15 mouse cellular contexts compared by ENCODE assay signal in the genomic region with DNA sequence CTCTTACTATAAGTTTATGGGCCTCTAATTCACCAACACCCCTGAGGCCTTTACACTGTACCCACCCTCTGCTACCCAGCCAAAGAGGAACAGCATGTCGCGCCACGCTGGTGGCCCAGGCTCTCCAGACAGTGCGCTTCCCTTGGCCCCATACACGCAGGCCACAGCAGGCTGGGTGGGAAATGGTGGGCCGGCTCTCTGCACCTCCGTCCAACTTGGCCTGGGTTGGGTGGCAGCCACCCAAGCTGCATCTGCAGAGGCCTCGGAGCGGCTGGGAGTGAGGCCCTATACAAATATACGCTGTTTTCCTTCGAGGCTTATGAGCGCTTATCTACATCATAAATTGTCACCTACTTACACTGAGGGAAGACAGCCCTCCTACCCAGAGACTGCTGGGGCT.
A peak's percentile ranks its signal among the peaks of the same experiment; 100 is the strongest.
DNase-seq lines count a peak whose midpoint lies in the region; ATAC-seq lines count a peak whose summit lies in the region.
"Had no signal": no experiment of that assay in that cellular context is flagged by ENCODE, and none has a peak within 500 bp of the region (broad histone marks: within the 10 kb centered on the region; RNA-seq: fewer than 3 reads in every experiment).

No protein-coding gene starts in this region.

- H3K9ac ChIP-seq in heart, embryonic 14.5 days (ENCODE audit: low read length), result no peak overlapping the region
- H3K9ac ChIP-seq in kidney, embryonic 15.5 days, result no peak overlapping the region
- no peak overlapping the region for H3K9ac ChIP-seq in lung, embryonic 16.5 days (ENCODE audit: low read length)
- H3K9ac ChIP-seq: forebrain, postnatal 0 days; liver, postnatal 0 days had no signal

- H3K4me1 ChIP-seq in heart, embryonic 14.5 days (ENCODE audit: control insufficient read depth in 2 of 2, insufficient read depth in 2 of 2, low read length in 2 of 2), result peaks cover 5 to 11% of the 10 kb centered on the region in 2 experiments; a peak in 2 of 4 replicates
- H3K4me1 ChIP-seq in kidney, embryonic 15.5 days, result peaks cover 67% of the 10 kb centered on the region
- H3K4me1 ChIP-seq in lung, embryonic 16.5 days (replicated peaks; ENCODE audit: control insufficient read depth, insufficient read depth, low read length), result peaks cover 2% of the 10 kb centered on the region; the same call in 1 of the 2 replicates

- WGBS in heart, embryonic 14.5 days, result 52% methylated on average over 12 of the region's 12 CpGs
- WGBS in kidney, embryonic 15.5 days, result 67% methylated on average over 12 of the region's 12 CpGs
- WGBS in lung, embryonic 16.5 days, result 47% methylated on average over 12 of the region's 12 CpGs

- H3K4me3 ChIP-seq in heart, embryonic 14.5 days (ENCODE audit: control insufficient read depth in 1 of 2, insufficient read depth in 1 of 2, low read depth in 1 of 2, low read length in 2 of 2), result no peak overlapping the region
- no peak overlapping the region for H3K4me3 ChIP-seq in kidney, embryonic 15.5 days (replicated peaks)
- no peak overlapping the region for H3K4me3 ChIP-seq in lung, embryonic 16.5 days (ENCODE audit: low read length)
- H3K4me3 ChIP-seq: midbrain, embryonic 10.5 days had no signal

- peak; percentile 35; the same call in 1 of the 2 replicates for ATAC-seq in heart, embryonic 14.5 days (ENCODE audit: insufficient number of reproducible peaks, insufficient read depth, low FRiP score, low read depth)
- no peak for ATAC-seq in kidney, embryonic 15.5 days (replicated peaks; ENCODE audit: low FRiP score)
- ATAC-seq in lung, embryonic 16.5 days (ENCODE audit: low read depth), result peak; percentile 78
- ATAC-seq: forebrain, postnatal 0 days; hindbrain, postnatal 0 days; liver, postnatal 0 days had no signal

- no peak overlapping the region for H3K4me2 ChIP-seq in heart, embryonic 14.5 days (ENCODE audit: low read length)
- H3K4me2 ChIP-seq in kidney, embryonic 15.5 days, result no peak overlapping the region
- no peak overlapping the region for H3K4me2 ChIP-seq in lung, embryonic 16.5 days (ENCODE audit: low read depth, low read length)

- no peak overlapping the region for H3K27ac ChIP-seq in heart, embryonic 14.5 days (replicated peaks in 1 of 2; ENCODE audit: control insufficient read depth in 1 of 2, insufficient read depth in 1 of 2, low read depth in 2 of 2, low read length in 2 of 2)
- peak overlapping the region; percentile 51 for H3K27ac ChIP-seq in kidney, embryonic 15.5 days
- H3K27ac ChIP-seq in lung, embryonic 16.5 days (ENCODE audit: low read length), result no peak overlapping the region
- H3K27ac ChIP-seq: hindbrain, postnatal 0 days; midbrain, embryonic 10.5 days had no signal

- H3K36me3 ChIP-seq in heart, embryonic 14.5 days (ENCODE audit: control insufficient read depth, insufficient read depth, low read length), result no peaks in the 10 kb centered on the region
- no peaks in the 10 kb centered on the region for H3K36me3 ChIP-seq in kidney, embryonic 15.5 days
- no peaks in the 10 kb centered on the region for H3K36me3 ChIP-seq in lung, embryonic 16.5 days (ENCODE audit: control insufficient read depth, insufficient read depth, low read length)
- H3K36me3 ChIP-seq: midbrain, embryonic 10.5 days had no signal

- H3K27me3 ChIP-seq in heart, embryonic 14.5 days (ENCODE audit: control insufficient read depth, insufficient read depth, low read length), result no peaks in the 10 kb centered on the region
- peaks cover 18% of the 10 kb centered on the region for H3K27me3 ChIP-seq in kidney, embryonic 15.5 days
- H3K27me3 ChIP-seq in lung, embryonic 16.5 days (ENCODE audit: control insufficient read depth, insufficient read depth, low read depth, low read length), result no peaks in the 10 kb centered on the region; the same call in 1 of the 2 replicates

- DNase-seq in heart, adult 11 months, result no peak
- DNase-seq in kidney, postnatal 36 days, result no peak
- DNase-seq in lung, postnatal 36 days, result no peak
- DNase-seq in thymus, postnatal 36 days, result no peak
- DNase-seq: adrenal gland, postnatal 25 days; cerebellum, adult 18-20 months; forebrain, postnatal 0 days; liver; liver, postnatal 0 days; thymus, adult 2 months had no signal

- no peaks in the 10 kb centered on the region for H3K9me3 ChIP-seq in heart, embryonic 14.5 days (ENCODE audit: control insufficient read depth, low read length)
- no peaks in the 10 kb centered on the region for H3K9me3 ChIP-seq in kidney, embryonic 15.5 days (replicated peaks)
- no peaks in the 10 kb centered on the region for H3K9me3 ChIP-seq in lung, embryonic 16.5 days (ENCODE audit: control insufficient read depth, low read length)
